In the genomic region with DNA sequence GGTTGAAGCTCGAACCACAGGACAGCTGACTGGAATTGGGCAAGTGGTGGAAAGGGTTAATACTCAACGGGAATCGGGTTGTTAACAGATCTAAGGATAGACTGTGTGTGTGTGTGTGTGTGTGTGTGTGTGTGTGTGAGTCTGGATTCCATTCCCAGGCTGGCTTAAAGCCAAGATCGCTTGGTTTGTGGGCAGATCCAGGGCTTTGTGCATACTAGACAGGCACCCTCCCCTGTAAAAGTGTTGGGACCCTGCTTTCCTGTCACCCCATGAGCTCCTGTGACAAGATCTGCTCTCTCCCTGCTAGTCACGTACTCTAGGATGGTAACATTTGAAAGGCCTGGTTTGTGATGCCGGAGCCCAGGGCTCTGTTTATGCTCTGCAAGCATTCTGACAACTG, we compare ENCODE assay signal across 8 mouse cellular contexts. TPM values are rescaled to one million over a fixed set of nuclear protein-coding genes. Genes with fewer than 3 reads are reported as not detected.
A peak's percentile ranks its signal among the peaks of the same experiment; 100 is the strongest.
DNase-seq lines count a peak whose midpoint lies in the region; ATAC-seq and TF ChIP-seq lines count a peak whose summit lies in the region.

No protein-coding gene starts in this region.

- H3K4me1 ChIP-seq in forebrain, embryonic 14.5 days (ENCODE audit: control insufficient read depth, insufficient read depth, low read length), result peaks cover 2% of the 10 kb centered on the region; the same call in 1 of the 2 replicates
- H3K4me1 ChIP-seq in kidney, postnatal 0 days (replicated peaks; ENCODE audit: insufficient read depth, low read length), result peaks cover 14% of the 10 kb centered on the region; the same call in 1 of the 2 replicates
- peaks cover 44% of the 10 kb centered on the region for H3K4me1 ChIP-seq in midbrain, embryonic 13.5 days (replicated peaks)

- no peak for TF ChIP-seq CTCF in kidney, postnatal 0 days (IDR thresholded peaks at IDR 0.05; ENCODE audit: low read depth)

- intact Hi-C loops in gastrocnemius, postnatal 36 days (cut with DNase I), result no loop called here

- H3K36me3 ChIP-seq in forebrain, embryonic 14.5 days (ENCODE audit: control insufficient read depth, insufficient read depth, low read length), result peaks cover 49% of the 10 kb centered on the region
- H3K36me3 ChIP-seq in kidney, postnatal 0 days (ENCODE audit: insufficient read depth, low read length), result peaks cover 36% of the 10 kb centered on the region
- peaks cover 48% of the 10 kb centered on the region for H3K36me3 ChIP-seq in midbrain, embryonic 13.5 days

- H3K4me2 ChIP-seq in forebrain, embryonic 14.5 days (ENCODE audit: low read length), result no peak overlapping the region
- no peak overlapping the region for H3K4me2 ChIP-seq in kidney, postnatal 0 days (ENCODE audit: low read length)
- H3K4me2 ChIP-seq in midbrain, embryonic 13.5 days (replicated peaks), result no peak overlapping the region

- H3K27me3 ChIP-seq in forebrain, embryonic 14.5 days (replicated peaks; ENCODE audit: control insufficient read depth, insufficient read depth, low read length), result no peaks in the 10 kb centered on the region
- no peaks in the 10 kb centered on the region for H3K27me3 ChIP-seq in kidney, postnatal 0 days (ENCODE audit: insufficient read depth, low read length)
- H3K27me3 ChIP-seq in midbrain, embryonic 13.5 days, result no peaks in the 10 kb centered on the region

- DNase-seq in layer of hippocampus, adult 11-12 months (ENCODE audit: low spot score), result peak; percentile 68
- DNase-seq in layer of hippocampus, adult 9-10 months (ENCODE audit: low spot score), result no peak
- DNase-seq in adrenal gland, postnatal 14 days, result peak; percentile 73
- peak; percentile 83 for DNase-seq in forebrain, embryonic 14.5 days (ENCODE audit: low spot score)
- DNase-seq in kidney, postnatal 0 days (ENCODE audit: low spot score), result peak; percentile 67
- no peak for DNase-seq in gastrocnemius, postnatal 36 days
- DNase-seq in thymus, postnatal 0 days (ENCODE audit: low spot score), result no peak

- H3K9me3 ChIP-seq in forebrain, embryonic 14.5 days (replicated peaks; ENCODE audit: control insufficient read depth, low read length), result no peaks in the 10 kb centered on the region
- no peaks in the 10 kb centered on the region for H3K9me3 ChIP-seq in kidney, postnatal 0 days (replicated peaks; ENCODE audit: low read length)
- H3K9me3 ChIP-seq in midbrain, embryonic 13.5 days, result no peaks in the 10 kb centered on the region

- 26% methylated on average over 6 of the region's 6 CpGs for WGBS in forebrain, embryonic 14.5 days
- WGBS in kidney, postnatal 0 days, result 31% methylated on average over 6 of the region's 6 CpGs
- 48% methylated on average over 6 of the region's 6 CpGs for WGBS in midbrain, embryonic 13.5 days

- peak overlapping the region; percentile 72 for H3K27ac ChIP-seq in forebrain, embryonic 14.5 days (ENCODE audit: low read depth, low read length)
- H3K27ac ChIP-seq in kidney, postnatal 0 days, result peak overlapping the region; percentile 31; the same call in 1 of the 2 replicates
- H3K27ac ChIP-seq in midbrain, embryonic 13.5 days, result peak overlapping the region; percentile 60

- H3K9ac ChIP-seq in forebrain, embryonic 14.5 days (ENCODE audit: low read length), result no peak overlapping the region
- no peak overlapping the region for H3K9ac ChIP-seq in kidney, postnatal 0 days (ENCODE audit: low read depth, low read length)
- no peak overlapping the region for H3K9ac ChIP-seq in midbrain, embryonic 13.5 days (replicated peaks)

- ATAC-seq in forebrain, embryonic 14.5 days, result peak; percentile 35
- ATAC-seq in kidney, postnatal 0 days (replicated peaks; ENCODE audit: low FRiP score, low read depth), result no peak
- ATAC-seq in midbrain, embryonic 13.5 days, result no peak

- H3K4me3 ChIP-seq in forebrain, embryonic 14.5 days (ENCODE audit: low read depth, low read length), result no peak overlapping the region
- H3K4me3 ChIP-seq in kidney, postnatal 0 days (replicated peaks; ENCODE audit: low read depth, low read length), result no peak overlapping the region
- H3K4me3 ChIP-seq in midbrain, embryonic 13.5 days (replicated peaks), result no peak overlapping the region

RNA-seq across cellular contexts. Expression of gene Ncf1, which starts 5.7 kb away (rescaled TPM):
- total RNA-seq in adrenal gland, postnatal 14 days (2021), result 8.1 and 12.4 TPM in 2 replicates
- polyA plus RNA-seq in forebrain, embryonic 14.5 days (2014; fragmentation: Nextera tagmentation; extraction: Ambion mirVana), result 2.2 and 2.7 TPM in 2 replicates
- polyA plus RNA-seq in kidney, postnatal 0 days (2015; fragmentation: Nextera tagmentation; extraction: Ambion mirVana), result 2.4 and 2.9 TPM in 2 replicates
- polyA plus RNA-seq in midbrain, embryonic 13.5 days (2015; fragmentation: Nextera tagmentation; extraction: Ambion mirVana), result 1.6 and 2.3 TPM in 2 replicates
- total RNA-seq in gastrocnemius, postnatal 36 days (2021), result 1 to 10 TPM; 1.9 to 2.5 TPM
- 9.6 and 10.3 TPM in 2 replicates for polyA plus RNA-seq in thymus, postnatal 0 days (2015; fragmentation: Nextera tagmentation; extraction: Ambion mirVana)

RNA-seq across cellular contexts. Expression of gene Gtf2ird2, which starts 51.3 kb away (rescaled TPM):
- 8.8 and 10.2 TPM in 2 replicates for total RNA-seq in adrenal gland, postnatal 14 days (2021)
- polyA plus RNA-seq in forebrain, embryonic 14.5 days (2014; fragmentation: Nextera tagmentation; extraction: Ambion mirVana), result 5.7 and 7.7 TPM in 2 replicates
- 6.1 and 6.9 TPM in 2 replicates for polyA plus RNA-seq in kidney, postnatal 0 days (2015; fragmentation: Nextera tagmentation; extraction: Ambion mirVana)
- polyA plus RNA-seq in midbrain, embryonic 13.5 days (2015; fragmentation: Nextera tagmentation; extraction: Ambion mirVana), result 15.1 and 15.7 TPM in 2 replicates
- total RNA-seq in gastrocnemius, postnatal 36 days (2021), result 1 to 10 TPM; 5.1 to 5.6 TPM
- 4.4 and 5.9 TPM in 2 replicates for polyA plus RNA-seq in thymus, postnatal 0 days (2015; fragmentation: Nextera tagmentation; extraction: Ambion mirVana)

RNA-seq across cellular contexts. Expression of gene Rcc1l, which starts 58.5 kb away (rescaled TPM):
- 27.6 and 27.7 TPM in 2 replicates for total RNA-seq in adrenal gland, postnatal 14 days (2021)
- polyA plus RNA-seq in forebrain, embryonic 14.5 days (2014; fragmentation: Nextera tagmentation; extraction: Ambion mirVana), result 20.1 and 20.4 TPM in 2 replicates
- 32.1 and 33.4 TPM in 2 replicates for polyA plus RNA-seq in kidney, postnatal 0 days (2015; fragmentation: Nextera tagmentation; extraction: Ambion mirVana)
- 18.4 and 20.8 TPM in 2 replicates for polyA plus RNA-seq in midbrain, embryonic 13.5 days (2015; fragmentation: Nextera tagmentation; extraction: Ambion mirVana)
- total RNA-seq in gastrocnemius, postnatal 36 days (2021), result 10 to 100 TPM; 19.7 to 24.1 TPM
- polyA plus RNA-seq in thymus, postnatal 0 days (2015; fragmentation: Nextera tagmentation; extraction: Ambion mirVana), result 21.0 and 22.4 TPM in 2 replicates

Comparison
In these comparisons a context has a peak if more than half of its experiments do, and no peak if none do; other contexts are left out.
1. DNase-seq: peak in layer of hippocampus, adult 11-12 months (single experiment), adrenal gland, postnatal 14 days (single experiment), forebrain, embryonic 14.5 days (single experiment) and kidney, postnatal 0 days (single experiment); none in layer of hippocampus, adult 9-10 months (single experiment), gastrocnemius, postnatal 36 days (0 of 2) and thymus, postnatal 0 days (single experiment).
2. Peak in every context shown above with its lines, with median percentiles within 50 percentile points of each other: H3K27ac ChIP-seq.